Mouse (Mus musculus): ENCODE measurements around the gene Vps72.

DNA sequence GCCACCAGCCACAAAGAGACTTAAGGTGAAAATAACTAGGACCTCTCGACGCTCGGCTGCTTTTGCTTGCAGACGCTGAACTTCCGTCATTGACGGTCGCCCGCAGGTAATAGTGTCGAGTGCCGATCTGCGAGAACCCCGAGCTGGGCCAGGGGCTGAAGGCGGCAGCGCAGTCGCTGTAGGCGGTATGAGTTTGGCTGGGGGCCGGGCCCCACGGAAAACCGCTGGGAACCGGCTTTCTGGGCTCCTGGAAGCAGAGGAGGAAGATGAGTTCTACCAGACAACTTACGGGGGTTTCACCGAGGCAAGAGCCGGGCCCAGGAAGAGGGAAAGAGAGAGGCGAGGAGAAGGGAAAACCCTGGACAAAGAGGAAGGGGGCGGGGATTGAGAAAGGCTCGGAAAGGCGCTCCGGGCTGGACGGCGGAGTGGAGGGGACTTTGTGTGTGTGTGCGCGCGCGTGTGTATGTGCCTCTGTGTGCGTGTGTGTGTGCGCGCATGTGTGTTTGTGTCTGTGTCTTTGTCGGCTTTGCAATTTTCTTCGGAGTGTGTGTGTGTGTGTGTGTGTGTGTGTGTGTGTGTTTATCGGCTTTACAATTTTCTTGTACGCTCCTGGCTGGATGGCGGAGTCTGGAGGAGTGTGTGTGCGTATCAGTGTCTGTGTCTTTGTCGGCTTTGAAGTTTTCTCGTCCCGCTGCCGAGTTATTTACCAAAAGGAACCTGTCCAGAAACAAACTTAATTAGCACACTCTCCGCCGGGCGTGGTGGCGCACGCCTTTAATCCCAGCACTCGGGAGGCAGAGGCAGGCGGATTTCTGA, at the start of gene Vps72:
- no peak for TF ChIP-seq MAFK (IDR thresholded peaks at IDR 0.05; ENCODE audit: insufficient read depth, low read depth, low read length)
- TF ChIP-seq ZC3H11A (IDR thresholded peaks at IDR 0.05; ENCODE audit: borderline replicate concordance, low read depth, low read length): no peak
- peak; percentile 84; the same call in 1 of the 2 replicates for TF ChIP-seq HCFC1 (IDR thresholded peaks at IDR 0.05; ENCODE audit: borderline replicate concordance, insufficient read depth, low read length)
- no peak for TF ChIP-seq CHD2 (IDR thresholded peaks at IDR 0.05; ENCODE audit: low read depth, low read length)
